7 mouse cellular contexts compared by ENCODE assay signal in the genomic region with DNA sequence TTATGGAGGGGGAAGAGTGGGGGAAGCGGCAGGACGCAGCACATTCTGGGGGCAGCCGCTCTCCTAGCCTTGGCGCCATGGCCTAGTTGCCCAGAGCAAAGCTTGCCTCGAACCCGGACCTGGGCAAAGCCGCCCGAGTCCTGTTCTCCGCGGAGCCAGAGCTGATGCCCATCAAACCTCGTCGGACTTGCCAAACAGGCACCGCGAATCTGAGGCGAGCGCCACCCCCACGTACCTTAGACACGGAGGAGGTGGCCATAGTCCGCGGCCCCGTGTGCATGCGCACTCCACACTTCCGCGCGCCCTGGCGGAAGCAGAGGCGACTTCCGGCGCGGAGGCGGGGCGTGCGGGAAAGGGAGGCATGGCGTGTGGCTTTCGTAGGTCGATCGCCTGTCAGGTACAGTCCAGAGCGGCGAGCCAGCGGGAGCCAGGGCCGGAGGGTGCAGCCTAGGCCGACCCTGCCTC. TPM values are rescaled to one million over a fixed set of nuclear protein-coding genes. Genes with fewer than 3 reads are reported as not detected.
DNase-seq lines count a peak whose midpoint lies in the region; ATAC-seq lines count a peak whose summit lies in the region.

A gene (minus strand): TSS at position 315 of the 465 bp plus-strand sequence.
A gene (plus strand): TSS at position 328 of the 465 bp plus-strand sequence.

- H3K4me1 ChIP-seq in intestine, embryonic 16.5 days (ENCODE audit: control insufficient read depth, insufficient read depth, low read length), result peaks cover 12% of the 10 kb centered on the region
- H3K4me1 ChIP-seq in midbrain, embryonic 11.5 days (ENCODE audit: control insufficient read depth, insufficient read depth, low read length), result peaks cover 14% of the 10 kb centered on the region

- peaks cover under 1% of the 10 kb centered on the region; the same call in 1 of the 2 replicates for H3K36me3 ChIP-seq in intestine, embryonic 16.5 days (ENCODE audit: control insufficient read depth, insufficient read depth, low read length)
- no peaks in the 10 kb centered on the region for H3K36me3 ChIP-seq in midbrain, embryonic 11.5 days (ENCODE audit: control insufficient read depth, insufficient read depth, low read length)

- H3K27me3 ChIP-seq in intestine, embryonic 16.5 days (replicated peaks; ENCODE audit: control insufficient read depth, insufficient read depth, low read length), result no peaks in the 10 kb centered on the region
- H3K27me3 ChIP-seq in midbrain, embryonic 11.5 days (ENCODE audit: control insufficient read depth, insufficient read depth, low read length), result no peaks in the 10 kb centered on the region

- intact Hi-C loops in left cerebral cortex, postnatal 36 days (cut with DNase I), result loop anchor here (1.0 kb wide), 1 partner anchor 73 kb away; a partner anchor contains a TSS

- peak within 1 kb of the TSS; percentile 82 for H3K9ac ChIP-seq in intestine, embryonic 16.5 days (ENCODE audit: low read depth, low read length)
- H3K9ac ChIP-seq in midbrain, embryonic 11.5 days (ENCODE audit: low read length), result peak within 1 kb of the TSS; percentile 91

- 0% methylated on average over 42 of the region's 42 CpGs for WGBS in intestine, embryonic 16.5 days
- WGBS in midbrain, embryonic 11.5 days, result 0% methylated on average over 42 of the region's 42 CpGs

- H3K4me2 ChIP-seq in intestine, embryonic 16.5 days (ENCODE audit: low read depth, low read length), result peak within 1 kb of the TSS; percentile 65
- H3K4me2 ChIP-seq in midbrain, embryonic 11.5 days, result peak within 1 kb of the TSS; percentile 96

- peak within 1 kb of the TSS; percentile 71 for H3K4me3 ChIP-seq in intestine, embryonic 16.5 days (ENCODE audit: low read length)
- peak within 1 kb of the TSS; percentile 84 for H3K4me3 ChIP-seq in midbrain, embryonic 11.5 days (ENCODE audit: low read depth, low read length)

- peak; percentile 95 for DNase-seq in adrenal gland, adult 2 months
- DNase-seq in embryo, embryonic 11.5 days (ENCODE audit: low read depth, low spot score), result peak; percentile 83
- DNase-seq in gastrocnemius, postnatal 4 days (ENCODE audit: low spot score in 2 of 2), result peak; percentile 81 to 89
- peak; percentile 94 to 97 for DNase-seq in left cerebral cortex, postnatal 36 days (ENCODE audit: low spot score in 2 of 2)
- DNase-seq in midbrain, embryonic 11.5 days (ENCODE audit: low spot score, missing footprints), result peak; percentile 99
- DNase-seq in skeletal muscle tissue, adult 2 months (ENCODE audit: low read depth, low spot score), result peak; percentile 84

- peak within 1 kb of the TSS; percentile 87 for H3K27ac ChIP-seq in intestine, embryonic 16.5 days (ENCODE audit: low read length)
- H3K27ac ChIP-seq in midbrain, embryonic 11.5 days (ENCODE audit: low read depth, low read length), result peak within 1 kb of the TSS; percentile 44; the same call in 1 of the 2 replicates

- ATAC-seq in intestine, embryonic 16.5 days, result peak; percentile 99
- peak; percentile 98 for ATAC-seq in midbrain, embryonic 11.5 days (ENCODE audit: low FRiP score)

- H3K9me3 ChIP-seq in intestine, embryonic 16.5 days (ENCODE audit: control insufficient read depth, low read length), result no peaks in the 10 kb centered on the region
- H3K9me3 ChIP-seq in midbrain, embryonic 11.5 days (ENCODE audit: control insufficient read depth, low read length), result no peaks in the 10 kb centered on the region

RNA-seq across cellular contexts. Expression of the first gene that starts in this region (rescaled TPM):
- total RNA-seq in adrenal gland, adult 2 months (2021), result 10 to 100 TPM; 55.7 to 58.1 TPM
- polyA plus RNA-seq in adrenal gland, adult 2 months (2012; rRNA removed), result 5.3 and 8.2 TPM in 2 replicates
- 10 to 100 TPM; 46.3 to 54.8 TPM for total RNA-seq in gastrocnemius, postnatal 4 days (2021)
- polyA plus RNA-seq in intestine, embryonic 16.5 days (2015; fragmentation: Nextera tagmentation; extraction: Ambion mirVana), result 64.1 and 69.2 TPM in 2 replicates
- 10 to 100 TPM; 36.7 to 46.9 TPM for total RNA-seq in left cerebral cortex, postnatal 36 days (2021)
- 127 and 135 TPM in 2 replicates for polyA plus RNA-seq in midbrain, embryonic 11.5 days (2014; fragmentation: Nextera tagmentation; extraction: Ambion mirVana)

RNA-seq across cellular contexts. Expression of the second gene that starts in this region (rescaled TPM):
- total RNA-seq in adrenal gland, adult 2 months (2021), result 10 to 100 TPM; 35.8 to 36.5 TPM
- 3.3 and 3.9 TPM in 2 replicates for polyA plus RNA-seq in adrenal gland, adult 2 months (2012; rRNA removed)
- total RNA-seq in gastrocnemius, postnatal 4 days (2021), result 10 to 100 TPM; 26.9 to 28.8 TPM
- polyA plus RNA-seq in intestine, embryonic 16.5 days (2015; fragmentation: Nextera tagmentation; extraction: Ambion mirVana), result 74.5 and 75.3 TPM in 2 replicates
- total RNA-seq in left cerebral cortex, postnatal 36 days (2021), result 10 to 100 TPM; 22.7 to 25.3 TPM
- polyA plus RNA-seq in midbrain, embryonic 11.5 days (2014; fragmentation: Nextera tagmentation; extraction: Ambion mirVana), result 77.3 and 84.5 TPM in 2 replicates

Comparison
In these comparisons a context has a peak if more than half of its experiments do, and no peak if none do; other contexts are left out.
1. Peak in every context shown above with its lines: DNase-seq, ATAC-seq, H3K4me3 ChIP-seq and H3K27ac ChIP-seq.
2. RNA of the second gene that starts in this region (polyA plus RNA-seq): 77.3 to 84.5 TPM in midbrain, embryonic 11.5 days and 74.5 to 75.3 TPM in intestine, embryonic 16.5 days; 3.3 to 3.9 TPM in adrenal gland, adult 2 months; every median in the first group is over 10 times any median in the second.